Mouse (Mus musculus) cerebellum, adult 2 months (tissue): ENCODE data around the gene Tmem217. TPM values are rescaled to one million over a fixed set of nuclear protein-coding genes. Genes with fewer than 3 reads are reported as not detected.

ENCODE experiments used
- DNase-seq, 2 experiments: peaks; one replicate each; pipeline ENCODE4 v3.0.0; 2021
- H3K27ac ChIP-seq: fragments of 200-500 bp; 2 replicates; pipeline ENCODE4 v1.5.1; 2012; ENCODE audit warnings: low read length, control low read depth, inconsistent platforms; ENCODE audit not compliant: insufficient read depth
- H3K27me3 ChIP-seq: fragments of 200-500 bp; 2 replicates; pipeline ENCODE4 v1.6.1; 2012; ENCODE audit warnings: inconsistent platforms, mild to moderate bottlenecking, low read length, moderate library complexity; ENCODE audit not compliant: control insufficient read depth, insufficient read depth
- H3K4me1 ChIP-seq: fragments of 200-500 bp; 2 replicates; pipeline ENCODE4 v1.6.1; 2011; ENCODE audit warnings: low read length; ENCODE audit not compliant: control insufficient read depth, insufficient read depth
- H3K4me3 ChIP-seq: fragments of 200-500 bp; replicated peaks from 2 replicates; pipeline ENCODE3; 2011; ENCODE audit warnings: mild to moderate bottlenecking, low read depth, low read length, control low read depth; ENCODE audit not compliant: insufficient read depth
- CTCF ChIP-seq: fragments of 200-500 bp; IDR thresholded peaks from 2 replicates; pipeline ENCODE4 v1.5.1; 2011; ENCODE audit warnings: low read depth, mild to moderate bottlenecking, control low read depth, low read length, moderate library complexity, borderline replicate concordance; ENCODE audit not compliant: insufficient read depth
- POLR2A ChIP-seq: fragments of 200-500 bp; IDR thresholded peaks from 2 replicates; pipeline ENCODE4 v1.6.1; 2011; ENCODE audit warnings: low read length, control low read depth, borderline replicate concordance; ENCODE audit not compliant: insufficient read depth
- WGBS: fragments of 180-500 bp; shearing (Covaris S2); methylation state at CpG from one replicate; pipeline ENCODE4 v1.1.7; 2018; 5-methylcytosine and 5-hydroxymethylcytosine counted together
- polyA plus RNA-seq: library from polyadenylated mRNA; depleted of rRNA; stranded (reverse); fragments of >200 nt; gene quantifications from 2 replicates; pipeline ENCODE4 v1.2.3, GENCODE M21; 2012

Tmem217 gene
- polyA plus RNA-seq, 1 experiment = 1.2 TPM

- no peaks in the 10 kb centered on the region for H3K27me3 ChIP-seq
- H3K4me3 ChIP-seq = peak overlapping the region; percentile 75
- TF ChIP-seq CTCF (no peak), POLR2A (no peak)
- peak; percentile 66 to 74 for DNase-seq
- H3K4me1 ChIP-seq = no peaks in the 10 kb centered on the region
- peak overlapping the region; percentile 25; the same call in 1 of the 2 replicates for H3K27ac ChIP-seq
- WGBS = under 1% methylated on average over 48 of the region's 48 CpGs
Measured at GRCm38 (mm10) chr17:29491591-29492268, 60.5 kb downstream of the Tmem217 start.

DNA sequence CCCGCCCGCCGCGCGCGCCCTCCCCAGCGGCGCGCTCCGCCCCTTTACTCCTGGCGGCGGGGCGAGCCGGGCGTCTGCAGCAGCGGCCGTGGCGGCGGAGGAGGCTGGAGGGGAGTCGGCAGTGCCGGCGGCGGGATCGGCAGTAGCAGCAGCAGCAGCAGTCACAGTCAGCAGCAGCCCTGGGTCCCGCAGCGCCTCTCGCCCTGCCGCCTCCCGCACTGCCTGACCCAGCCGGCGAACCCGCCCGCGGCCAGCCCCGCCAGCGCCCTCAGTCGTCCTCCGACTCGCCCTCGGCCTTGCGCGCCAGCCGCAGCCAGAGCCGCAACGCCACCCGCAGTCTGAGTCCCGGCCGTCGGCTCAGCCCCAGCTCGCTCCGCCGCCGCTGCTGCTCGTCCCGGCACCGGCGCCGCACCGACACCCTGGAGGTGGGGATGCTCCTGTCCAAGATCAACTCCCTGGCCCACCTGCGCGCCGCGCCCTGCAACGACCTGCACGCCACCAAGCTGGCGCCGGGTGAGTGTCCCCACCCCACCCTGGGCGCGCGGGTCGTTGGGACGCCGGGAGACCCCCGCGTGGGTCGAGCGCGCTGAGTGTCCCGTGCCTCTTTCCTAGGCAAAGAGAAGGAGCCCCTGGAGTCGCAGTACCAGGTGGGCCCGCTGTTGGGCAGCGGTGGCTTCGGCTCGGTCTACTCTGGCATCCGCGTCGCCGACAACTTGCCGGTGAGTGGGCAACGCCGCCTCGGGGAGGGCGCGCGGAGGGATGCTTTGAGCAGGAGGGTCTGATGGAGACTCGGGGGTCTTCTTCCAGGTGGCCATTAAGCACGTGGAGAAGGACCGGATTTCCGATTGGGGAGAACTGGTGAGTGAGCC lies 61.2 kb downstream of the Tmem217 start, which contains the start of gene Pim1:
Pim1 (plus strand) TSS at position 41 of the 869 bp plus-strand sequence.
- Histone ChIP-seq H3K4me1 (no peaks in the 10 kb centered on the region), H3K27ac (peak within 1 kb of the TSS; percentile 25), H3K27me3 (no peaks in the 10 kb centered on the region), H3K4me3 (peak within 1 kb of the TSS; percentile 88)
- under 1% methylated on average over 88 of the region's 99 CpGs for WGBS
- no peak for TF ChIP-seq CTCF
- peak; percentile 69 for TF ChIP-seq POLR2A
- DNase-seq = peak in 1 of 2 experiments; percentile 85

GRCm38 (mm10) chr17:29489971-29490712 lies 62.0 kb downstream of the Tmem217 start:
- no peak for TF ChIP-seq CTCF
- TF ChIP-seq POLR2A = peak; percentile 24; the same call in 1 of the 2 replicates
- Histone ChIP-seq H3K27me3 (no peaks in the 10 kb centered on the region), H3K4me3 (peak overlapping the region; percentile 88), H3K27ac (0 out of 2 replicates have a peak overlapping the region, but pooled peaks have one; percentile 18), H3K4me1 (no peaks in the 10 kb centered on the region)
- DNase-seq = peak; percentile 95 to 99
- WGBS = under 1% methylated on average over 65 of the region's 68 CpGs

- H3K4me1 ChIP-seq = no peaks in the 10 kb centered on the region
- no peak overlapping the region for H3K27ac ChIP-seq
- TF ChIP-seq POLR2A (no peak), CTCF (no peak)
- peak in 1 of 2 experiments; percentile 26 for DNase-seq
- WGBS = 16% methylated on average over 30 of the region's 30 CpGs
- peak overlapping the region; percentile 88 for H3K4me3 ChIP-seq
- H3K27me3 ChIP-seq = no peaks in the 10 kb centered on the region
Measured at GRCm38 (mm10) chr17:29488978-29489970, 62.9 kb downstream of the Tmem217 start.

GRCm38 (mm10) chr17:29488257-29488977 lies 63.8 kb downstream of the Tmem217 start:
- no peaks in the 10 kb centered on the region for H3K27me3 ChIP-seq
- no peaks in the 10 kb centered on the region for H3K4me1 ChIP-seq
- no peak overlapping the region for H3K27ac ChIP-seq
- DNase-seq = no peak
- no peak overlapping the region for H3K4me3 ChIP-seq
- TF ChIP-seq POLR2A = no peak
- TF ChIP-seq CTCF = no peak
- 96% methylated on average over 8 of the region's 8 CpGs for whole genome bisulfite sequencing
